Mouse (Mus musculus): ENCODE results near the gene Lcor. TPM values are rescaled to one million over a fixed set of nuclear protein-coding genes. Genes with fewer than 3 reads are reported as not detected.

Lcor gene
- 26.4 and 26.6 TPM in 2 replicates for polyA plus RNA-seq (2015; fragmentation: Nextera tagmentation; extraction: Ambion mirVana)

DNA sequence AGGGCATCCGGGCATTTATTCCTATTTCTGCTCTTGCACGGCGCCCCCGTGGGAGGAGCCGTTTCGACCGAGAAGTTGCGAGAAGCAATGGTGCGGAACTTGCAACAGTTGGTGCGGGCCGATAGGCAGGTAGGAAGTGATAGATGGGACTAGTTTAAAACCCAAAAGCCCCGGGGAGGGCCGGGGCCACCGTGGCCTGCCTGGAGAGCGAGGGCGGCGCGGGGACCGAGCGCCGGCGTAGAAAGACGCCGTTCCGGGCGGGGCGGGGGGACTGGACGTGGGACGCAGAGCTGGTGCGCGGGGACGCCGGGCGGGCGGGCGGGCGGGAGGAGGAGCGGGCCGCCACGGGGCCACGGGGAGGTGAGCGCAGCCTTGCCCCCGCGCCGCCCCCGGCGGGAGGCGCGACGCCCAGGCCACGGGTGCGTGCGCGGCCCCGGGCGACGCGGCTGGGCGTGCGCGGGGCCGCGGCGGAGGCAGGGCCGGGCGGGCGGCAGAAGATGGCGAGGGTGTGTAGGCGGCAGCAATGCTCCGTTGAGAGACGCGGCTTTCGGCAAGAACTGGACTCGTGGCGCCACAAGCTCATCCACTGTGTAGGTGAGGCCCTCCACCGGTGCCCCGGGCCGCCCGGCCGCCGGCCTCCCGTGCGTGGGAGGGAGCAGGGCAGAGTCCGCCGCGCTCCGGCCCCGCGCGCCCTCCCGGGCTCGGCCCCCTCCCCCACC lies at the start of gene Lcor:
Gene Lcor (plus strand): TSS at position 448 of the 719 bp plus-strand sequence.
- H3K9ac ChIP-seq: peak within 1 kb of the TSS; percentile 96

DNA sequence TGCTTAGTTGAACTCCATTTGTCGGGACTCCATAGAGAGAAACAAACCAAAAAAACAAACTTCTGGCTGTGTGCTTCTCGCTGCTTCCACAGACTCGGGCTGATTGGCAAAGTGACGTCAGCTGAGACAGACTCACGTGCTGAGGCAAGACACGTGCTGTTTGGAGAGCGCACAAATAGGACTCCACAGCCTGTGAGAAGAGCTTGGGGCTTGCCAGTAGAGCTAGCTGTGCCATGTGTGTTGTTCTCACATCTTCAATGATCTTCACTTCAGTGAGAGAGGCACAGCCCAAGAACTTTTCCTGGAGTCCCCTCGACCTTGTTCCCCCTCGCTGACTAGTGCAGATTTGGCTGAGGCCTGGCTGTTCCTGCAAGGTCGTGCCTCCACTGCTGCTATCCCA lies 47.1 kb upstream of the Lcor start:
- Histone ChIP-seq H3K4me3 (no peak overlapping the region), H3K4me2 (no peak overlapping the region), H3K9ac (no peak overlapping the region), H3K36me3 (no peaks in the 10 kb centered on the region), H3K27me3 (no peaks in the 10 kb centered on the region), H3K27ac (replicated peaks) (no peak overlapping the region), H3K9me3 (no peaks in the 10 kb centered on the region), H3K4me1 (replicated peaks) (no peaks in the 10 kb centered on the region)
- no peak for ATAC-seq (ENCODE audit: low read depth)
- 86% methylated on average over 10 of the region's 10 CpGs for WGBS

More for the DNA sequence above, at the start of gene Lcor:
- Histone ChIP-seq H3K4me3 (peak within 1 kb of the TSS; percentile 93), H3K4me2 (peak within 1 kb of the TSS; percentile 72), H3K9me3 (no peaks in the 10 kb centered on the region), H3K27ac (replicated peaks) (peak within 1 kb of the TSS; percentile 99), H3K4me1 (replicated peaks) (peaks cover 40% of the 10 kb centered on the region), H3K36me3 (no peaks in the 10 kb centered on the region), H3K27me3 (no peaks in the 10 kb centered on the region; the same call in 1 of the 2 replicates)
- under 1% methylated on average over 57 of the region's 92 CpGs for WGBS
- ATAC-seq (ENCODE audit: low read depth): peak; percentile 92

DNA sequence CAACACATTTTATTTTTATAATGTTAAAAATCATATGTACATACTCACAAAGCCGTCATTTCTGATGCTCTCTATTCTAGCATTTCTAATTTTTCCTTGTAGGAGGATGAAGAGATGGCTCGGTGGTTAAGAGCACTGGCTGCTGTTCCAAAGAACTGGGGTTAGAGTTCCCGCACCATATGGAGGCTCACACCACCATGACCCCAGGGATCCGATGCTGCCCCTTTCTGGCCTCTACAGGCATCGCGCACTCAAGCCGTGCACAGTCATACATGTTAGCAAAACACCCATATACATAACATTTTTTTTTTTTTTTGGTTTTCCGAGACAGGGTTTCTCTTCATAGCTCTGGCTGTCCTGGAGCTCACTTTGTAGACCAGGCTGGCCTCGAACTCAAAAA lies 46.0 kb upstream of the Lcor start:
- no peak overlapping the region for H3K4me3 ChIP-seq
- no peak for ATAC-seq (ENCODE audit: low read depth)
- 94% methylated on average over 9 of the region's 9 CpGs for WGBS

GRCm38 (mm10) chr19:41438953-41439352 lies 43.5 kb upstream of the Lcor start:
- WGBS: 82% methylated on average over 6 of the region's 6 CpGs
- no peak overlapping the region for H3K9ac ChIP-seq
- H3K27me3 ChIP-seq: peaks cover 8% of the 10 kb centered on the region
- H3K9me3 ChIP-seq: no peaks in the 10 kb centered on the region
- H3K4me1 ChIP-seq (replicated peaks): peaks cover 7% of the 10 kb centered on the region; the same call in 1 of the 2 replicates
- no peaks in the 10 kb centered on the region for H3K36me3 ChIP-seq
- no peak overlapping the region for H3K27ac ChIP-seq (replicated peaks)
- ATAC-seq (ENCODE audit: low read depth): no peak
- no peak overlapping the region for H3K4me3 ChIP-seq
- no peak overlapping the region for H3K4me2 ChIP-seq

More for the DNA sequence above, 46.0 kb upstream of the Lcor start:
- no peaks in the 10 kb centered on the region for H3K36me3 ChIP-seq
- no peaks in the 10 kb centered on the region for H3K4me1 ChIP-seq (replicated peaks)
- no peak overlapping the region for H3K9ac ChIP-seq
- no peaks in the 10 kb centered on the region for H3K9me3 ChIP-seq
- H3K27ac ChIP-seq (replicated peaks): no peak overlapping the region
- no peak overlapping the region for H3K4me2 ChIP-seq
- peaks cover 5% of the 10 kb centered on the region for H3K27me3 ChIP-seq

GRCm38 (mm10) chr19:41441446-41441845 lies 41.0 kb upstream of the Lcor start:
- Histone ChIP-seq H3K27ac (replicated peaks) (no peak overlapping the region), H3K9me3 (no peaks in the 10 kb centered on the region), H3K4me1 (replicated peaks) (peaks cover 7% of the 10 kb centered on the region; the same call in 1 of the 2 replicates), H3K27me3 (peaks cover 8% of the 10 kb centered on the region), H3K4me2 (no peak overlapping the region), H3K9ac (no peak overlapping the region), H3K4me3 (no peak overlapping the region), H3K36me3 (no peaks in the 10 kb centered on the region)
- 13% methylated on average over 3 of the region's 3 CpGs for WGBS
- ATAC-seq (ENCODE audit: low read depth): no peak

DNA sequence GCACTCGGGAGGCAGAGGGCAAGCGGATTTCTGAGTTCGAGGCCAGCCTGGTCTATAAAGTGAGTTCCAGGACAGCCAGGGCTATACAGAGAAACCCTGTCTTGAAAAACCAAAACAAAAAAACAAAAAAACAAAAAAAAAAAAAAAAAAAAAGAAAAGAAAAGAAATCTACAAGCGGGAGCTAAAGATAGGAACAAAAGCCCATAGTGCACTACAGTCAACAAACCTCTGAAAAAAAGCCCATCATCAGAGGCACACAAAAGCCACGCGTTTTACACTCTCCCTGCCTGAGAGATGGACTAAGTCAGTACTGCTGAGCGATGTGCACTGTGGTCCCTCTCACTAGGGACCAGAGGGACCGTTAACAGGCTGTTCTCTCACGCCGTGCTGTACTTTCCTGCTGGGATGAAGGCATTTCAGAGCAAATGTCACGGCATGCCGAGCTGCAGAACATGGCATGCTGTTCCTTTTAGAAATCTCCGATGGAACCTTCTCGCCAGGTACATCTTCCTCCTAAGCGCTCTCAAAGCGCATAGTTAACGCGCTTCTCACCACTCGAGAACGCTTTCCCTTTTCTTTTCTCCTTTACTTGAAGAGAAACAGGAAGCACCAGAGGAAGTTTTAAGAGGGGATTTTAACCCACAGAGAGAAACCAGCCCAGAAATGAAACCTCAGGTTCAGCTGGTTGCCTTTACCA lies 40.4 kb upstream of the Lcor start:
- WGBS: 21% methylated on average over 20 of the region's 20 CpGs
- Histone ChIP-seq H3K4me1 (replicated peaks) (peaks cover 7% of the 10 kb centered on the region; the same call in 1 of the 2 replicates), H3K27me3 (peaks cover 8% of the 10 kb centered on the region), H3K9me3 (no peaks in the 10 kb centered on the region), H3K36me3 (no peaks in the 10 kb centered on the region), H3K4me2 (peak overlapping the region; percentile 54), H3K4me3 (peak overlapping the region; percentile 22), H3K9ac (peak overlapping the region; percentile 27; the same call in 1 of the 2 replicates), H3K27ac (replicated peaks) (no peak overlapping the region)
- no peak for ATAC-seq (ENCODE audit: low read depth)

- H3K4me2 ChIP-seq: peak overlapping the region; percentile 54
- no peak for ATAC-seq (ENCODE audit: low read depth)
- H3K27me3 ChIP-seq: peaks cover 8% of the 10 kb centered on the region
- peaks cover 7% of the 10 kb centered on the region; the same call in 1 of the 2 replicates for H3K4me1 ChIP-seq (replicated peaks)
- H3K27ac ChIP-seq (replicated peaks): no peak overlapping the region
- 18% methylated on average over 6 of the region's 6 CpGs for WGBS
- H3K4me3 ChIP-seq: no peak overlapping the region
- H3K9me3 ChIP-seq: no peaks in the 10 kb centered on the region
- H3K9ac ChIP-seq: no peak overlapping the region
- no peaks in the 10 kb centered on the region for H3K36me3 ChIP-seq
Observed at GRCm38 (mm10) chr19:41442608-41442969, 39.8 kb upstream of the Lcor start.

- Histone ChIP-seq H3K9ac (no peak overlapping the region), H3K36me3 (no peaks in the 10 kb centered on the region), H3K4me1 (replicated peaks) (peaks cover 7% of the 10 kb centered on the region; the same call in 1 of the 2 replicates), H3K4me2 (no peak overlapping the region), H3K9me3 (no peaks in the 10 kb centered on the region), H3K27ac (replicated peaks) (no peak overlapping the region), H3K27me3 (peaks cover 8% of the 10 kb centered on the region), H3K4me3 (no peak overlapping the region)
- WGBS: 81% methylated on average over 8 of the region's 8 CpGs
- ATAC-seq (ENCODE audit: low read depth): no peak
Observed at GRCm38 (mm10) chr19:41444491-41444890, 37.9 kb upstream of the Lcor start.

- ATAC-seq (ENCODE audit: low read depth): no peak
Observed at GRCm38 (mm10) chr19:41445013-41445610, 37.3 kb upstream of the Lcor start.

DNA sequence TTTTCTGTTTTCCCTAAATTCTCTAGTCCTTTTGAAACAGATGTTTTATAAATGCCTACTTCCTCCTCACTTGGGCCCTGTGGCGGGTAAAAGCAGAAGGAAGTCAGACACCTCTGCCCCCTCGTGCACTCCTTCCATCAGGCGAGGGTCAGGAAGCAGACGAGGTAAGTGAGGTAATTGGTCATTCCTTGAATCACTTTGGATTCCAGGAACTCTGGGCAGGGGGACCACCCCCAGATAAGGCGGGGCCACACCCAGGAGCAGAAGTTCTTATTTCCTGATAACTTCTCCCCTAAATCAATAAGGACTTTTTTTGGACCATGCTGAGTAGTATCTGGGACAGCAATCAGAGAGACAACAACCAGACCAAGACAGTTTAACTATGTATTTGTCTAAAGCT lies 36.7 kb upstream of the Lcor start:
- H3K4me3 ChIP-seq: no peak overlapping the region
- no peak overlapping the region for H3K27ac ChIP-seq (replicated peaks)
- H3K9me3 ChIP-seq: no peaks in the 10 kb centered on the region
- 61% methylated on average over 5 of the region's 5 CpGs for WGBS
- H3K4me1 ChIP-seq (replicated peaks): peaks cover 7% of the 10 kb centered on the region; the same call in 1 of the 2 replicates
- ATAC-seq (ENCODE audit: low read depth): no peak
- H3K9ac ChIP-seq: no peak overlapping the region
- peaks cover 8% of the 10 kb centered on the region for H3K27me3 ChIP-seq
- H3K36me3 ChIP-seq: no peaks in the 10 kb centered on the region
- H3K4me2 ChIP-seq: no peak overlapping the region

More at GRCm38 (mm10) chr19:41445013-41445610, 37.3 kb upstream of the Lcor start:
- 78% methylated on average over 10 of the region's 10 CpGs for whole genome bisulfite sequencing
- H3K4me1 ChIP-seq (replicated peaks): peaks cover 7% of the 10 kb centered on the region; the same call in 1 of the 2 replicates
- no peaks in the 10 kb centered on the region for H3K36me3 ChIP-seq
- H3K4me2 ChIP-seq: no peak overlapping the region
- H3K9ac ChIP-seq: no peak overlapping the region
- no peak overlapping the region for H3K4me3 ChIP-seq
- H3K9me3 ChIP-seq: no peaks in the 10 kb centered on the region
- H3K27ac ChIP-seq (replicated peaks): no peak overlapping the region
- H3K27me3 ChIP-seq: peaks cover 8% of the 10 kb centered on the region

GRCm38 (mm10) chr19:41447166-41447565 lies 35.3 kb upstream of the Lcor start:
- Histone ChIP-seq H3K4me2 (no peak overlapping the region), H3K9ac (no peak overlapping the region), H3K4me3 (no peak overlapping the region), H3K9me3 (no peaks in the 10 kb centered on the region), H3K4me1 (replicated peaks) (peaks cover 5% of the 10 kb centered on the region; the same call in 1 of the 2 replicates), H3K27ac (replicated peaks) (no peak overlapping the region), H3K27me3 (no peaks in the 10 kb centered on the region), H3K36me3 (no peaks in the 10 kb centered on the region)
- no CpG with 5 or more reads among the region's 2 CpGs for WGBS
- no peak for ATAC-seq (ENCODE audit: low read depth)

DNA sequence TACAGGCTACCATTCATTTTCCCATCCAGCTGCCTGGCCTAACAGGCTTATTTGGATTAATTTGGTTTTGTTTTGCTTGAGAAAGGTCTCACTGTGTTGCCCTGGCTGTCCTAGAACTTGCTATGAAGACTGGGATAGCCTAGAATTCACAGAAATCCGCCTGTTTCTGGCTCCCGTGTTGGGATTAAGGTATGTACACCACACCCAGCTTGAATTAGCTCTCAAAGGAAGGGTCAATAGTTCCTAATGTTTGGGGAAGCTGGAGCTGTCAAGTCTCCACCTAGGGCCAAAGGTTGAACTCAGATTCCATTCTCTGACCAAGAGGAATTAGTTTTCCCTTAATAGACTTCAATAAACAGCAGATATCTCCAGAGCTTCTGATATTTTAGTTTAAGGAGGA lies 34.7 kb upstream of the Lcor start:
- no peak for ATAC-seq (ENCODE audit: low read depth)
- no peaks in the 10 kb centered on the region for H3K9me3 ChIP-seq
- H3K4me2 ChIP-seq: no peak overlapping the region
- H3K27me3 ChIP-seq: no peaks in the 10 kb centered on the region
- no peak overlapping the region for H3K9ac ChIP-seq
- no peak overlapping the region for H3K27ac ChIP-seq (replicated peaks)
- 90% methylated on average over 2 of the region's 2 CpGs for WGBS
- H3K4me1 ChIP-seq (replicated peaks): no peaks in the 10 kb centered on the region
- H3K36me3 ChIP-seq: no peaks in the 10 kb centered on the region
- no peak overlapping the region for H3K4me3 ChIP-seq
